Mouse (Mus musculus): ENCODE measurements around the gene Iqcf6. TPM values are rescaled to one million over a fixed set of nuclear protein-coding genes. Genes with fewer than 3 reads are reported as not detected.

Iqcf6 gene
- polyA plus RNA-seq, 1 experiment, result not detected

GRCm38 (mm10) chr9:106663200-106663599 is 36.8 kb downstream of the Iqcf6 start:
- H3K4me3 ChIP-seq (ENCODE audit: control insufficient read depth, insufficient read depth, low read length), result no peak overlapping the region
- no peaks in the 10 kb centered on the region for H3K27me3 ChIP-seq (ENCODE audit: control insufficient read depth, insufficient read depth, low read length)
- TF ChIP-seq POLR2A (IDR thresholded peaks at IDR 0.05; ENCODE audit: control insufficient read depth, extremely low read depth, insufficient read depth, low read length, poor library complexity), result no peak
- TF ChIP-seq CTCF (IDR thresholded peaks at IDR 0.05; ENCODE audit: borderline replicate concordance, control insufficient read depth, extremely low read depth, insufficient read depth, low read length, poor library complexity), result no peak
- H3K36me3 ChIP-seq (ENCODE audit: control insufficient read depth, insufficient read depth, low read length), result peaks cover 9% of the 10 kb centered on the region; the same call in 1 of the 2 replicates
- no peak overlapping the region for H3K27ac ChIP-seq (ENCODE audit: control insufficient read depth, insufficient read depth, low read length)
- no peak for DNase-seq
- no peaks in the 10 kb centered on the region for H3K4me1 ChIP-seq (replicated peaks; ENCODE audit: control insufficient read depth, insufficient read depth, low read length)
- 90% methylated on average over 6 of the region's 6 CpGs for WGBS

GRCm38 (mm10) chr9:106664433-106664832 is 38.1 kb downstream of the Iqcf6 start:
- WGBS, result 89% methylated on average over 4 of the region's 4 CpGs
- H3K36me3 ChIP-seq (ENCODE audit: control insufficient read depth, insufficient read depth, low read length), result peaks cover 4% of the 10 kb centered on the region; the same call in 1 of the 2 replicates
- no peaks in the 10 kb centered on the region for H3K27me3 ChIP-seq (ENCODE audit: control insufficient read depth, insufficient read depth, low read length)
- no peak overlapping the region for H3K27ac ChIP-seq (ENCODE audit: control insufficient read depth, insufficient read depth, low read length)
- DNase-seq, result no peak
- H3K4me3 ChIP-seq (ENCODE audit: control insufficient read depth, insufficient read depth, low read length), result no peak overlapping the region
- H3K4me1 ChIP-seq (replicated peaks; ENCODE audit: control insufficient read depth, insufficient read depth, low read length), result no peaks in the 10 kb centered on the region
- no peak for TF ChIP-seq CTCF (IDR thresholded peaks at IDR 0.05; ENCODE audit: borderline replicate concordance, control insufficient read depth, extremely low read depth, insufficient read depth, low read length, poor library complexity)
- TF ChIP-seq POLR2A (IDR thresholded peaks at IDR 0.05; ENCODE audit: control insufficient read depth, extremely low read depth, insufficient read depth, low read length, poor library complexity), result no peak

GRCm38 (mm10) chr9:106664856-106665255 is 38.5 kb downstream of the Iqcf6 start:
- Histone ChIP-seq H3K36me3 (ENCODE audit: control insufficient read depth, insufficient read depth, low read length) (peaks cover 4% of the 10 kb centered on the region; the same call in 1 of the 2 replicates), H3K4me1 (replicated peaks; ENCODE audit: control insufficient read depth, insufficient read depth, low read length) (no peaks in the 10 kb centered on the region), H3K4me3 (ENCODE audit: control insufficient read depth, insufficient read depth, low read length) (no peak overlapping the region), H3K27ac (ENCODE audit: control insufficient read depth, insufficient read depth, low read length) (no peak overlapping the region), H3K27me3 (ENCODE audit: control insufficient read depth, insufficient read depth, low read length) (no peaks in the 10 kb centered on the region)
- 94% methylated on average over 6 of the region's 6 CpGs for WGBS
- DNase-seq, result no peak
- TF ChIP-seq POLR2A (IDR thresholded peaks at IDR 0.05; ENCODE audit: control insufficient read depth, extremely low read depth, insufficient read depth, low read length, poor library complexity) (no peak), CTCF (IDR thresholded peaks at IDR 0.05; ENCODE audit: borderline replicate concordance, control insufficient read depth, extremely low read depth, insufficient read depth, low read length, poor library complexity) (no peak)

- no peak for DNase-seq
- no peak overlapping the region for H3K27ac ChIP-seq (ENCODE audit: control insufficient read depth, insufficient read depth, low read length)
- TF ChIP-seq POLR2A (IDR thresholded peaks at IDR 0.05; ENCODE audit: control insufficient read depth, extremely low read depth, insufficient read depth, low read length, poor library complexity) (no peak), CTCF (IDR thresholded peaks at IDR 0.05; ENCODE audit: borderline replicate concordance, control insufficient read depth, extremely low read depth, insufficient read depth, low read length, poor library complexity) (no peak)
- H3K4me3 ChIP-seq (ENCODE audit: control insufficient read depth, insufficient read depth, low read length), result no peak overlapping the region
- H3K27me3 ChIP-seq (ENCODE audit: control insufficient read depth, insufficient read depth, low read length), result no peaks in the 10 kb centered on the region
- WGBS, result 98% methylated on average over 2 of the region's 2 CpGs
- H3K4me1 ChIP-seq (replicated peaks; ENCODE audit: control insufficient read depth, insufficient read depth, low read length), result peaks cover 4% of the 10 kb centered on the region; the same call in 1 of the 2 replicates
- H3K36me3 ChIP-seq (ENCODE audit: control insufficient read depth, insufficient read depth, low read length), result peaks cover 9% of the 10 kb centered on the region
Measured at GRCm38 (mm10) chr9:106673860-106674259, 47.5 kb downstream of the Iqcf6 start.

- DNase-seq, result peak; percentile 82
- Histone ChIP-seq H3K36me3 (ENCODE audit: control insufficient read depth, insufficient read depth, low read length) (peaks cover 9% of the 10 kb centered on the region), H3K27me3 (ENCODE audit: control insufficient read depth, insufficient read depth, low read length) (no peaks in the 10 kb centered on the region), H3K27ac (ENCODE audit: control insufficient read depth, insufficient read depth, low read length) (no peak overlapping the region), H3K4me1 (replicated peaks; ENCODE audit: control insufficient read depth, insufficient read depth, low read length) (peaks cover 4% of the 10 kb centered on the region; the same call in 1 of the 2 replicates), H3K4me3 (ENCODE audit: control insufficient read depth, insufficient read depth, low read length) (no peak overlapping the region)
- no peak for TF ChIP-seq CTCF (IDR thresholded peaks at IDR 0.05; ENCODE audit: borderline replicate concordance, control insufficient read depth, extremely low read depth, insufficient read depth, low read length, poor library complexity)
- TF ChIP-seq POLR2A (IDR thresholded peaks at IDR 0.05; ENCODE audit: control insufficient read depth, extremely low read depth, insufficient read depth, low read length, poor library complexity), result no peak
- WGBS, result 0% methylated on average over 1 of the region's 1 CpGs
Measured at GRCm38 (mm10) chr9:106675480-106675879, 49.1 kb downstream of the Iqcf6 start.

- TF ChIP-seq CTCF (IDR thresholded peaks at IDR 0.05; ENCODE audit: borderline replicate concordance, control insufficient read depth, extremely low read depth, insufficient read depth, low read length, poor library complexity) (no peak), POLR2A (IDR thresholded peaks at IDR 0.05; ENCODE audit: control insufficient read depth, extremely low read depth, insufficient read depth, low read length, poor library complexity) (no peak)
- no peak overlapping the region for H3K27ac ChIP-seq (ENCODE audit: control insufficient read depth, insufficient read depth, low read length)
- 82% methylated on average over 9 of the region's 9 CpGs for WGBS
- H3K4me1 ChIP-seq (replicated peaks; ENCODE audit: control insufficient read depth, insufficient read depth, low read length), result peaks cover 4% of the 10 kb centered on the region; the same call in 1 of the 2 replicates
- no peak for DNase-seq
- H3K4me3 ChIP-seq (ENCODE audit: control insufficient read depth, insufficient read depth, low read length), result no peak overlapping the region
- H3K27me3 ChIP-seq (ENCODE audit: control insufficient read depth, insufficient read depth, low read length), result no peaks in the 10 kb centered on the region
- peaks cover 9% of the 10 kb centered on the region for H3K36me3 ChIP-seq (ENCODE audit: control insufficient read depth, insufficient read depth, low read length)
Measured at GRCm38 (mm10) chr9:106675965-106676364, 49.6 kb downstream of the Iqcf6 start.

- Histone ChIP-seq H3K27me3 (ENCODE audit: control insufficient read depth, insufficient read depth, low read length) (no peaks in the 10 kb centered on the region), H3K36me3 (ENCODE audit: control insufficient read depth, insufficient read depth, low read length) (peaks cover 9% of the 10 kb centered on the region), H3K27ac (ENCODE audit: control insufficient read depth, insufficient read depth, low read length) (no peak overlapping the region), H3K4me3 (ENCODE audit: control insufficient read depth, insufficient read depth, low read length) (no peak overlapping the region), H3K4me1 (replicated peaks; ENCODE audit: control insufficient read depth, insufficient read depth, low read length) (peaks cover 4% of the 10 kb centered on the region; the same call in 1 of the 2 replicates)
- 86% methylated on average over 4 of the region's 4 CpGs for WGBS
- TF ChIP-seq POLR2A (IDR thresholded peaks at IDR 0.05; ENCODE audit: control insufficient read depth, extremely low read depth, insufficient read depth, low read length, poor library complexity) (no peak), CTCF (IDR thresholded peaks at IDR 0.05; ENCODE audit: borderline replicate concordance, control insufficient read depth, extremely low read depth, insufficient read depth, low read length, poor library complexity) (no peak)
- DNase-seq, result no peak
Measured at GRCm38 (mm10) chr9:106676571-106676970, 50.2 kb downstream of the Iqcf6 start.

Other genes with a start within 250 kb of the Iqcf6 start
- 524 and 548 TPM in 2 replicates for gene Rpl29, start 197.1 kb upstream of the Iqcf6 start, polyA plus RNA-seq (2012; rRNA removed)
- gene Acy1, start 188.3 kb upstream of the Iqcf6 start, polyA plus RNA-seq (2012; rRNA removed), result 11.0 and 12.5 TPM in 2 replicates
- gene Abhd14b, start 179.1 kb upstream of the Iqcf6 start, polyA plus RNA-seq (2012; rRNA removed), result 21.6 and 29.3 TPM in 2 replicates
- 18.1 and 19.8 TPM in 2 replicates for gene Abhd14a, start 178.9 kb upstream of the Iqcf6 start, polyA plus RNA-seq (2012; rRNA removed)
- gene Pcbp4, start 173.3 kb upstream of the Iqcf6 start, polyA plus RNA-seq (2012; rRNA removed), result 45.1 and 59.9 TPM in 2 replicates
- 0.31 and 0.47 TPM in 2 replicates for gene Gpr62, start 160.6 kb upstream of the Iqcf6 start, polyA plus RNA-seq (2012; rRNA removed)
- 57.8 and 58.8 TPM in 2 replicates for gene Rrp9, start 150.6 kb upstream of the Iqcf6 start, polyA plus RNA-seq (2012; rRNA removed)
- gene Parp3, start 149.6 kb upstream of the Iqcf6 start, polyA plus RNA-seq (2012; rRNA removed), result 57.4 and 69.5 TPM in 2 replicates
- gene Iqcf1, start 126.6 kb upstream of the Iqcf6 start, polyA plus RNA-seq (2012; rRNA removed), result not detected in 2 replicates
- not detected in 2 replicates for gene Iqcf5, start 112.0 kb upstream of the Iqcf6 start, polyA plus RNA-seq (2012; rRNA removed)
- 0.18 TPM in 1 of 2 replicates, not detected in the other for gene Iqcf3, start 65.0 kb upstream of the Iqcf6 start, polyA plus RNA-seq (2012; rRNA removed)
- 0.19 TPM in 1 of 2 replicates, not detected in the other for gene Iqcf4, start 55.6 kb upstream of the Iqcf6 start, polyA plus RNA-seq (2012; rRNA removed)
- 0.19 and 0.34 TPM in 2 replicates for gene Grm2, start 29.5 kb downstream of the Iqcf6 start, polyA plus RNA-seq (2012; rRNA removed)
- 91.8 and 104 TPM in 2 replicates for gene Tex264, start 59.3 kb downstream of the Iqcf6 start, polyA plus RNA-seq (2012; rRNA removed)
- 53.0 and 78.2 TPM in 2 replicates for gene Rad54l2, start 162.6 kb downstream of the Iqcf6 start, polyA plus RNA-seq (2012; rRNA removed)
- gene Dcaf1, start 195.3 kb downstream of the Iqcf6 start, polyA plus RNA-seq (2012; rRNA removed), result 26.1 and 27.0 TPM in 2 replicates

Data from thymus, adult 2 months (tissue).